Mouse (Mus musculus) kidney, adult 2 months (tissue): ENCODE measurements at regions not wholly inside any gene's neighbourhood (a gene's known extent, or its start where the extent isn't known, plus 50 kb on each side); places are given as distances from the start of the nearest gene placed in this dataset.

Experiments
- DNase-seq: peaks from one replicate; pipeline ENCODE4 v3.0.0; 2021
- H3K27ac ChIP-seq: fragments of 200-500 bp; 2 replicates; pipeline ENCODE4 v1.5.1; 2012; ENCODE audit warnings: low read depth, low read length, control low read depth, inconsistent platforms; ENCODE audit not compliant: insufficient read depth
- H3K27me3 ChIP-seq: fragments of 200-500 bp; replicated peaks from 2 replicates; pipeline ENCODE4 v1.6.1; 2012; ENCODE audit warnings: mild to moderate bottlenecking, moderate library complexity, low read length, inconsistent platforms; ENCODE audit not compliant: control insufficient read depth, insufficient read depth
- H3K36me3 ChIP-seq: fragments of 200-500 bp; 2 replicates; pipeline ENCODE4 v1.6.1; 2012; ENCODE audit warnings: mild to moderate bottlenecking, moderate library complexity, low read length, inconsistent platforms; ENCODE audit not compliant: control insufficient read depth, insufficient read depth
- H3K4me1 ChIP-seq: fragments of 200-500 bp; 2 replicates; pipeline ENCODE4 v1.6.1; 2011; ENCODE audit warnings: low read length; ENCODE audit not compliant: control insufficient read depth, insufficient read depth
- H3K4me3 ChIP-seq: fragments of 200-500 bp; 2 replicates; pipeline ENCODE4 v1.5.1; 2011; ENCODE audit warnings: mild to moderate bottlenecking, low read depth, low read length, control low read depth; ENCODE audit not compliant: insufficient read depth
- CTCF ChIP-seq: fragments of 200-500 bp; conservative IDR thresholded peaks from 2 replicates; pipeline ENCODE4 v1.5.1; 2011; ENCODE audit warnings: low read depth, mild to moderate bottlenecking, control low read depth, low read length, moderate library complexity, mixed read lengths; ENCODE audit not compliant: insufficient read depth, insufficient read length
- POLR2A ChIP-seq: fragments of 200-500 bp; IDR thresholded peaks from one replicate; pipeline ENCODE4 v1.6.1; 2011; ENCODE audit warnings: low read depth, low read length, control low read depth
- WGBS: fragments of 180-500 bp; shearing (Covaris S2); methylation state at CpG from one replicate; pipeline ENCODE4 v1.1.7; 2018; 5-methylcytosine and 5-hydroxymethylcytosine counted together

GRCm38 (mm10) chr2:172613891-172614391 is 64.5 kb downstream of the Tfap2c start:
- Histone ChIP-seq H3K36me3 (no peaks in the 10 kb centered on the region), H3K27ac (no peak overlapping the region), H3K4me3 (peak overlapping the region; percentile 39), H3K4me1 (no peaks in the 10 kb centered on the region), H3K27me3 (no peaks in the 10 kb centered on the region)
- no peak for DNase-seq
- under 1% methylated on average over 18 of the region's 18 CpGs for WGBS
- no peak for TF ChIP-seq CTCF
- TF ChIP-seq POLR2A, result no peak

- TF ChIP-seq POLR2A, result no peak
- Histone ChIP-seq H3K4me3 (no peak overlapping the region), H3K36me3 (no peaks in the 10 kb centered on the region), H3K27me3 (no peaks in the 10 kb centered on the region), H3K27ac (no peak overlapping the region), H3K4me1 (no peaks in the 10 kb centered on the region)
- DNase-seq, result no peak
- 43% methylated on average over 2 of the region's 2 CpGs for WGBS
These were observed 65.8 kb downstream of the Tfap2c start for GRCm38 (mm10) chr2:172615148-172615547.

GRCm38 (mm10) chr2:172615582-172615981 is 66.2 kb downstream of the Tfap2c start:
- no peak for DNase-seq
- no peak overlapping the region for H3K27ac ChIP-seq
- no peak for TF ChIP-seq POLR2A
- TF ChIP-seq CTCF, result no peak
- no peaks in the 10 kb centered on the region for H3K4me1 ChIP-seq
- no peak overlapping the region for H3K4me3 ChIP-seq
- no peaks in the 10 kb centered on the region for H3K27me3 ChIP-seq
- no peaks in the 10 kb centered on the region for H3K36me3 ChIP-seq
- 46% methylated on average over 4 of the region's 4 CpGs for WGBS

GRCm38 (mm10) chr2:172619168-172619567 is 69.8 kb downstream of the Tfap2c start:
- 93% methylated on average over 7 of the region's 7 CpGs for WGBS
- no peaks in the 10 kb centered on the region for H3K4me1 ChIP-seq
- no peak for DNase-seq

GRCm38 (mm10) chr2:172620001-172620400 is 70.6 kb downstream of the Tfap2c start:
- TF ChIP-seq POLR2A, result no peak
- no peak for TF ChIP-seq CTCF
- H3K4me1 ChIP-seq, result no peaks in the 10 kb centered on the region
- 50% methylated on average over 5 of the region's 5 CpGs for WGBS
- no peaks in the 10 kb centered on the region for H3K27me3 ChIP-seq
- no peak overlapping the region for H3K4me3 ChIP-seq
- no peak for DNase-seq
- H3K27ac ChIP-seq, result no peak overlapping the region
- no peaks in the 10 kb centered on the region for H3K36me3 ChIP-seq

More at GRCm38 (mm10) chr2:172619168-172619567, 69.8 kb downstream of the Tfap2c start:
- no peak for TF ChIP-seq CTCF
- no peak for TF ChIP-seq POLR2A
- H3K36me3 ChIP-seq, result no peaks in the 10 kb centered on the region
- no peaks in the 10 kb centered on the region for H3K27me3 ChIP-seq
- no peak overlapping the region for H3K27ac ChIP-seq
- H3K4me3 ChIP-seq, result no peak overlapping the region

GRCm38 (mm10) chr2:172623707-172624106 is 74.3 kb downstream of the Tfap2c start:
- Histone ChIP-seq H3K36me3 (no peaks in the 10 kb centered on the region), H3K27ac (no peak overlapping the region), H3K4me1 (no peaks in the 10 kb centered on the region), H3K4me3 (no peak overlapping the region), H3K27me3 (no peaks in the 10 kb centered on the region)
- 8% methylated on average over 14 of the region's 14 CpGs for WGBS
- no peak for DNase-seq
- TF ChIP-seq POLR2A, result no peak
- TF ChIP-seq CTCF, result no peak

GRCm38 (mm10) chr2:172627353-172628306 is 78.2 kb downstream of the Tfap2c start:
- TF ChIP-seq CTCF, result no peak
- TF ChIP-seq POLR2A, result no peak
- 74% methylated on average over 20 of the region's 20 CpGs for WGBS

More at GRCm38 (mm10) chr2:172627353-172628306, 78.2 kb downstream of the Tfap2c start:
- Histone ChIP-seq H3K36me3 (no peaks in the 10 kb centered on the region), H3K4me3 (no peak overlapping the region), H3K4me1 (no peaks in the 10 kb centered on the region), H3K27me3 (no peaks in the 10 kb centered on the region), H3K27ac (no peak overlapping the region)
- no peak for DNase-seq
